Mouse (Mus musculus) midbrain, postnatal 0 days (tissue): ENCODE results near the gene Socs3. TPM values are rescaled to one million over a fixed set of nuclear protein-coding genes. Genes with fewer than 3 reads are reported as not detected.
A peak's percentile ranks its signal among the peaks of the same experiment; 100 is the strongest.

Experiments used
- ATAC-seq: fragments of 200-750 bp; cut with Nextera tagmentation; 2 replicates; pipeline ENCODE4 v1.8.0; 2017; ENCODE audit warnings: moderate number of reproducible peaks, mild to moderate bottlenecking, moderate TSS enrichment, moderate library complexity; ENCODE audit not compliant: low FRiP score
- DNase-seq: peaks from one replicate; pipeline ENCODE4 v3.0.0-alpha.2; 2015; ENCODE audit warnings: low spot score
- H3K27ac ChIP-seq: fragments of 300-500 bp; sonication (generic); 2 replicates; pipeline ENCODE4 v1.5.1; 2014; ENCODE audit warnings: low read depth, mild to moderate bottlenecking, low read length, mixed read lengths
- H3K27me3 ChIP-seq: fragments of 300-500 bp; sonication (generic); 2 replicates; pipeline ENCODE4 v1.6.1; 2014; ENCODE audit warnings: low read length, control low read depth, mixed read lengths; ENCODE audit not compliant: insufficient read depth
- H3K36me3 ChIP-seq: fragments of 300-500 bp; sonication (generic); 2 replicates; pipeline ENCODE4 v1.6.1; 2014; ENCODE audit warnings: low read length, control low read depth, mixed read lengths; ENCODE audit not compliant: insufficient read depth
- H3K4me1 ChIP-seq: fragments of 300-500 bp; sonication (generic); 2 replicates; pipeline ENCODE4 v1.6.1; 2014; ENCODE audit warnings: mild to moderate bottlenecking, control low read depth, antibody characterized with exemption, low read length, mixed read lengths; ENCODE audit not compliant: insufficient read depth
- H3K4me2 ChIP-seq: fragments of 300-500 bp; sonication (generic); 2 replicates; pipeline ENCODE4 v1.6.1; 2014; ENCODE audit warnings: low read depth, mild to moderate bottlenecking, low read length, mixed read lengths; ENCODE audit not compliant: poor library complexity, severe bottlenecking
- H3K4me3 ChIP-seq: fragments of 300-500 bp; sonication (generic); 2 replicates; pipeline ENCODE4 v1.5.1; 2014; ENCODE audit warnings: low read depth, mild to moderate bottlenecking, low read length, moderate library complexity
- H3K9ac ChIP-seq: fragments of 300-500 bp; sonication (generic); replicated peaks from 2 replicates; pipeline ENCODE4 v1.6.1; 2014; ENCODE audit warnings: mild to moderate bottlenecking, low read length, moderate library complexity, mixed read lengths; ENCODE audit not compliant: poor library complexity, severe bottlenecking
- H3K9me3 ChIP-seq: fragments of 300-500 bp; sonication (generic); 2 replicates; pipeline ENCODE4 v1.6.1; 2016; ENCODE audit warnings: low read length, control low read depth
- CTCF ChIP-seq: IDR thresholded peaks from 2 replicates; pipeline ENCODE4 v1.5.1; 2016; ENCODE audit warnings: antibody characterized with exemption, mild to moderate bottlenecking
- WGBS: fragments of 180-500 bp; shearing (Covaris S2); extraction: QIAGEN DNeasy Blood & Tissue Kit; methylation state at CpG from one replicate; pipeline ENCODE4 v1.1.7; 2014; 5-methylcytosine and 5-hydroxymethylcytosine counted together
- polyA plus RNA-seq: library from polyadenylated mRNA; unstranded; fragments of >200 nt; fragmentation: Nextera tagmentation; extraction: Ambion mirVana; gene quantifications from 2 replicates; pipeline ENCODE4 v1.2.1, GENCODE M21; 2015
- total RNA-seq: library from RNA; depleted of rRNA; stranded (reverse); fragments of >200 nt; gene quantifications from 2 replicates; pipeline ENCODE4 v1.2.3, GENCODE M21; 2014

Gene Socs3
- total and polyA plus RNA-seq, 2 experiments from 2014 or later, result 4.9 to 8.5 TPM

- Histone ChIP-seq H3K27me3 (peaks cover 24% of the 10 kb centered on the region; the same call in 1 of the 2 replicates), H3K4me1 (peaks cover 8% of the 10 kb centered on the region; the same call in 1 of the 2 replicates), H3K9me3 (no peaks in the 10 kb centered on the region), H3K27ac (no peak overlapping the region), H3K36me3 (no peaks in the 10 kb centered on the region), H3K4me2 (no peak overlapping the region), H3K4me3 (no peak overlapping the region), H3K9ac (no peak overlapping the region)
- 64% methylated on average over 5 of the region's 5 CpGs for WGBS
- ATAC-seq (no peak), DNase-seq (no peak)
- no peak for TF ChIP-seq CTCF
Measured at GRCm38 (mm10) chr11:117934576-117935368, 35.1 kb downstream of the Socs3 start.

GRCm38 (mm10) chr11:117934168-117934567 lies 35.7 kb downstream of the Socs3 start:
- 57% methylated on average over 2 of the region's 2 CpGs for WGBS
- Histone ChIP-seq H3K9me3 (no peaks in the 10 kb centered on the region), H3K4me1 (0 out of 2 replicates have a peak, but pooled peaks cover 6% of the 10 kb centered on the region), H3K4me2 (no peak overlapping the region), H3K27ac (no peak overlapping the region), H3K9ac (no peak overlapping the region), H3K27me3 (peaks cover 24% of the 10 kb centered on the region; the same call in 1 of the 2 replicates), H3K4me3 (no peak overlapping the region), H3K36me3 (no peaks in the 10 kb centered on the region)
- ATAC-seq (no peak), DNase-seq (no peak)
- TF ChIP-seq CTCF, result no peak

DNA sequence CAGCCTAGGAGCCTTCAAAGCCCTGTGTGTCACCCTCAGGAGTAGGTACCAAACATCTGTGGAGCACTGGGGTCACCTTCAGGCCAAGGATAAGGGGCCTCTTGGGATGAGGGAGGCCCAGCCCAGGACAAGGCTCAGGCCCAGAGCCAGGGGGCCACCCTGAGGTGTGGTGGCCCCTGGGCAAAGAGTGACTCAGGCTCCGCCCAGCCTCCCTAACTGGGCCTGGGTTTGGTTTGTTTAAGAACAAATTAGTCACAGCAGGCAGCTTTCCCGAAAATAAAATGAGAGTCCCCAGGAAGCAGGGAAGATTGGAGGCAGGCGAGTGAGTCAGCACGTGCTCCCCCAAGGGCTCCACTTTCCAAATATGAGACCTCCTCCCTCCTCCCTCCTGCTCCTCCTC lies 37.7 kb downstream of the Socs3 start:
- DNase-seq (no peak), ATAC-seq (no peak)
- Histone ChIP-seq H3K4me2 (no peak overlapping the region), H3K9me3 (no peaks in the 10 kb centered on the region), H3K36me3 (no peaks in the 10 kb centered on the region), H3K27me3 (peaks cover 24% of the 10 kb centered on the region; the same call in 1 of the 2 replicates), H3K4me3 (no peak overlapping the region), H3K9ac (no peak overlapping the region), H3K27ac (no peak overlapping the region), H3K4me1 (0 out of 2 replicates have a peak, but pooled peaks cover 6% of the 10 kb centered on the region)
- WGBS, result 32% methylated on average over 4 of the region's 4 CpGs
- TF ChIP-seq CTCF, result no peak

- Histone ChIP-seq H3K9ac (no peak overlapping the region), H3K4me2 (no peak overlapping the region), H3K27ac (no peak overlapping the region), H3K36me3 (no peaks in the 10 kb centered on the region), H3K4me3 (no peak overlapping the region), H3K27me3 (peaks cover 24% of the 10 kb centered on the region; the same call in 1 of the 2 replicates), H3K9me3 (no peaks in the 10 kb centered on the region), H3K4me1 (0 out of 2 replicates have a peak, but pooled peaks cover 6% of the 10 kb centered on the region)
- DNase-seq (no peak), ATAC-seq (no peak)
- WGBS, result 56% methylated on average over 6 of the region's 6 CpGs
- TF ChIP-seq CTCF, result no peak
Measured at GRCm38 (mm10) chr11:117931576-117931975, 38.3 kb downstream of the Socs3 start.

- H3K4me2 ChIP-seq, result peak overlapping the region; percentile 77
- H3K4me3 ChIP-seq, result peak overlapping the region; percentile 40
- DNase-seq (peak; percentile 74), ATAC-seq (peak; percentile 41; the same call in 1 of the 2 replicates)
- TF ChIP-seq CTCF, result no peak
- peaks cover 24% of the 10 kb centered on the region; the same call in 1 of the 2 replicates for H3K27me3 ChIP-seq
- H3K9me3 ChIP-seq, result no peaks in the 10 kb centered on the region
- H3K4me1 ChIP-seq, result 0 out of 2 replicates have a peak, but pooled peaks cover 6% of the 10 kb centered on the region
- no peak overlapping the region for H3K27ac ChIP-seq
- WGBS, result 2% methylated on average over 48 of the region's 48 CpGs
- H3K9ac ChIP-seq, result peak overlapping the region; percentile 67; the same call in 1 of the 2 replicates
- H3K36me3 ChIP-seq, result no peaks in the 10 kb centered on the region
Measured at GRCm38 (mm10) chr11:117930781-117931338, 39.0 kb downstream of the Socs3 start.

DNA sequence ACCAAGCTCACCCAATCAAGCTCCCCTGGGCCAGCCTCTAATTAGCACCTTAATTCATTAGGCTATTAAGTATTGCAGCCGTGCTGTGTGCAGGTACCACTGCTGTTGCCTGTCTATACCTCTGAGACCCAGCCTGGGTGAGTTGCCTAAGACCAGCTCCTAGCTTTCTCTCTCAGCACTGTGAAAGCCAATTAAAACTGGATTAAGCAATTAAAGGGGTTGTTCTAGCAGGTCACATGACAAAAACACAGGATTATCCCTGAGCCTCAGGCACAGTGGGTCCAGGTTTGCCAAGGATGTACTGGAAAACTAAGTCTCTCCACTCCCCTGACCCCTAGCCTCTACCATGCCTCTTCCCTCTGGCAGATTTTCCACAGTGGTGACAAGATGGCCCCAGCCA lies 44.3 kb downstream of the Socs3 start:
- Histone ChIP-seq H3K27ac (no peak overlapping the region), H3K4me2 (no peak overlapping the region), H3K9ac (no peak overlapping the region), H3K9me3 (no peaks in the 10 kb centered on the region), H3K36me3 (no peaks in the 10 kb centered on the region), H3K27me3 (peaks cover 8% of the 10 kb centered on the region; the same call in 1 of the 2 replicates), H3K4me1 (0 out of 2 replicates have a peak, but pooled peaks cover 2% of the 10 kb centered on the region), H3K4me3 (no peak overlapping the region)
- 65% methylated on average over 1 of the region's 1 CpGs for WGBS
- TF ChIP-seq CTCF, result no peak
- DNase-seq, result no peak
- ATAC-seq, result no peak
